Mouse (Mus musculus) kidney, embryonic 14.5 days (tissue): ENCODE results near the gene Prnp. TPM values are rescaled to one million over a fixed set of nuclear protein-coding genes. Genes with fewer than 3 reads are reported as not detected.

Experiments
- ATAC-seq: fragments of 200-750 bp; cut with Nextera tagmentation; 2 replicates; pipeline ENCODE4 v1.8.0; 2017; ENCODE audit warnings: moderate number of reproducible peaks, mild to moderate bottlenecking, moderate TSS enrichment, moderate library complexity; ENCODE audit not compliant: low FRiP score, low TSS enrichment
- H3K27ac ChIP-seq: fragments of 300-500 bp; sonication (generic); 2 replicates; pipeline ENCODE4 v1.5.1; 2014; ENCODE audit warnings: low read depth, mild to moderate bottlenecking, low read length, moderate library complexity, mixed read lengths
- H3K27me3 ChIP-seq: fragments of 300-500 bp; sonication (generic); 2 replicates; pipeline ENCODE4 v1.6.1; 2014; ENCODE audit warnings: mild to moderate bottlenecking, low read length; ENCODE audit not compliant: control insufficient read depth, insufficient read depth
- H3K36me3 ChIP-seq: fragments of 300-500 bp; sonication (generic); 2 replicates; pipeline ENCODE4 v1.6.1; 2014; ENCODE audit warnings: low read length, mixed read lengths; ENCODE audit not compliant: control insufficient read depth, insufficient read depth
- H3K4me1 ChIP-seq: fragments of 300-500 bp; sonication (generic); 2 replicates; pipeline ENCODE4 v1.6.1; 2014; ENCODE audit warnings: low read length, mixed read lengths; ENCODE audit not compliant: control insufficient read depth, insufficient read depth
- H3K4me2 ChIP-seq: fragments of 300-500 bp; sonication (generic); replicated peaks from 2 replicates; pipeline ENCODE4 v1.6.1; 2014; ENCODE audit warnings: low read depth, mild to moderate bottlenecking, low read length
- H3K4me3 ChIP-seq: fragments of 300-500 bp; sonication (generic); 2 replicates; pipeline ENCODE4 v1.5.1; 2014; ENCODE audit warnings: mild to moderate bottlenecking, low read length
- H3K9ac ChIP-seq: fragments of 300-500 bp; sonication (generic); 2 replicates; pipeline ENCODE4 v1.6.1; 2014; ENCODE audit warnings: low read depth, mild to moderate bottlenecking, low read length, moderate library complexity
- H3K9me3 ChIP-seq: fragments of 300-500 bp; sonication (generic); 2 replicates; pipeline ENCODE4 v1.6.1; 2016; ENCODE audit warnings: low read length; ENCODE audit not compliant: control insufficient read depth
- WGBS: fragments of 180-500 bp; shearing (Covaris S2); extraction: QIAGEN DNeasy Blood & Tissue Kit; methylation state at CpG from one replicate; pipeline ENCODE4 v1.1.7; 2014; 5-methylcytosine and 5-hydroxymethylcytosine counted together
- polyA plus RNA-seq: library from polyadenylated mRNA; unstranded; fragments of >200 nt; fragmentation: Nextera tagmentation; extraction: Ambion mirVana; gene quantifications from 2 replicates; pipeline ENCODE4 v1.2.1, GENCODE M21; 2014

Gene Prnp
- polyA plus RNA-seq, 1 experiment from 2014 or later: 23.1 TPM

DNA sequence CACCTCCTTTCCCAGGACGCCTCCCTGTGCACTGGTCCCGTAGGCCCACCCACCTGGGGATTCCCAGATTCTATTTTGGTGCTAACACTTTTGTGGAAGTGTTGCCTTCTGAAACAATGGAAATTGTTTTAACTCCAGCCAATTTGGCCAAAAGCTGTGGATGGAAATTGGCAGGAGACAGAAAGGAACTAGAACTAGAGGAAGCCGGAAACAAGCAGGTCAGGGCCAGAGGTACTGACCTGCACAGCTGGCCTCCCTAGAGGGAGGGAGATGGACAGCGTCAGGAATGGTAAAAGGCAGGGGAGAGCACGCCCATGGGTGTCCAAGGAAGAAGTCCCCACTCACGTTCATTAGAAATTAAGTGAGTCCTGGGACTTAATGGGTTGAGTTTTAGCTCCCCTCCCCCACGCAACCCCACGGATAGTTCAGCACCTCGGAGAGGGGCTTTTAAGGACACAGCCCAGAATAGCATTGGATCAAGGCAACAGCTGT lies 48.0 kb downstream of the Prnp start:
- H3K4me3 ChIP-seq: no peak overlapping the region
- no peaks in the 10 kb centered on the region for H3K36me3 ChIP-seq
- H3K4me2 ChIP-seq: no peak overlapping the region
- 47% methylated on average over 9 of the region's 9 CpGs for WGBS
- H3K4me1 ChIP-seq: 0 out of 2 replicates have a peak, but pooled peaks cover 3% of the 10 kb centered on the region
- no peak overlapping the region for H3K9ac ChIP-seq
- H3K27ac ChIP-seq: no peak overlapping the region
- ATAC-seq: no peak
- H3K9me3 ChIP-seq: no peaks in the 10 kb centered on the region
- H3K27me3 ChIP-seq: peaks cover 14% of the 10 kb centered on the region; the same call in 1 of the 2 replicates

DNA sequence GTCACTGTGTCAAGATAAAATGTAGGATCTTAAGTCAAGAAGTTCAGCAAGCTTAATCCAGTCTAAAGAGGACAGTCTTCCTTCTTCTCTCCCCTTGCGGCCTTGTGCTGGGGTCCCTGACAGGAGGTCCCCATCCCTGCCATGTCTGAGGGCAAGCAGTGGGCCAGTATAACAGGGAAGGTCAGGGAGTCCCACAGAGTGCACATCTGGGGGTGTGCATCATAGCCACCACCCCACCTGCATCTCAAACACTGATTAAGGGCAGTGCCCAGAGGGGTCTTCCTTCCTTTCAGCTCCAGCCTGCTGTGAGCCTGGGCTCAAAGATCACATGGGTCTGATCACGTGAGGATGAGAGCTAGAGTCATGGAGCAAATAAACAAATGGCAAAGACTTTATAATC lies 51.9 kb downstream of the Prnp start:
- 81% methylated on average over 2 of the region's 2 CpGs for WGBS

DNA sequence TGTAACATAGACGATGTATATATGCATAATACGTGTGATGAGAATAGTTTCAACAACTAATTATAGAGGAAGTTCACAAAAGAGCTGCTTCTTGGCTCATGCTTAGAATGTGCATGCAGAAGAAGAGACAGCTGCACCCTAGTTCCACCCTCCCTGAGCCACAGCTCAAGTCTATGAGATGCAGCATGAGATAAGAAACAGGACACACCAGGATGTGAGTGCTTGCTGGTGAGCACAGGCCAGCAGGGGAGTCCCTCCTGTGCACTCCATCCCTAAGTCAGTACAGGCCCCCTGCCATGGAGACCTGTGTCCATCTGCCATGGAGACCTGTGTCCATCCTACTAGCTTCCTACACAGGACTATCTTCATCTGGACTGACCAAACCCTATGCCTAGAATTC lies 60.9 kb downstream of the Prnp start:
- WGBS: 91% methylated on average over 2 of the region's 2 CpGs
- H3K9me3 ChIP-seq: no peaks in the 10 kb centered on the region
- no peaks in the 10 kb centered on the region for H3K4me1 ChIP-seq
- no peak overlapping the region for H3K4me2 ChIP-seq
- H3K27ac ChIP-seq: no peak overlapping the region
- no peaks in the 10 kb centered on the region for H3K36me3 ChIP-seq
- no peak overlapping the region for H3K9ac ChIP-seq
- no peak overlapping the region for H3K4me3 ChIP-seq
- ATAC-seq: no peak
- H3K27me3 ChIP-seq: no peaks in the 10 kb centered on the region

More for the DNA sequence above, 51.9 kb downstream of the Prnp start:
- no peaks in the 10 kb centered on the region for H3K4me1 ChIP-seq
- H3K4me2 ChIP-seq: no peak overlapping the region
- no peaks in the 10 kb centered on the region for H3K36me3 ChIP-seq
- ATAC-seq: no peak
- H3K9ac ChIP-seq: no peak overlapping the region
- no peaks in the 10 kb centered on the region for H3K9me3 ChIP-seq
- no peak overlapping the region for H3K4me3 ChIP-seq
- H3K27ac ChIP-seq: no peak overlapping the region
- no peaks in the 10 kb centered on the region for H3K27me3 ChIP-seq

DNA sequence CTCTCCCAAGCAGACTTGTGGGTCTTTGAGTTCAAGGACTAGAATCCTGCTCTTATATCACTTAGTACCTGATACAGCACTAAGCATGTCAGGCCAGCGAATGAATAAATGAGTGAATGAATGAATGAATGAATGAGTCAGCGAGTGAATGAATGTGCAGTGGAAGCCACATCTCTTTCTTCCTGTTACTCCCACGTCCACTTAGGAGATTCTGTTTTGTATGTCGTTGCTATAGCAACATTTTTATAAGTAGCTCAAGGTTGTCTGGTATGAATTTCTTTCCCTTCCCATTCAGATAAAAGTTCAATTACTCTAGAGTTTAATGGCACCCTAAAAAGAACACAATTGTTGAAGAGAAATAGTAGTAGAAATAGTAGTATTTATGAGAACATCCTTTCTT lies 61.4 kb downstream of the Prnp start:
- Histone ChIP-seq H3K9me3 (no peaks in the 10 kb centered on the region), H3K4me3 (no peak overlapping the region), H3K4me2 (no peak overlapping the region), H3K27ac (no peak overlapping the region), H3K9ac (no peak overlapping the region), H3K4me1 (no peaks in the 10 kb centered on the region), H3K27me3 (no peaks in the 10 kb centered on the region), H3K36me3 (no peaks in the 10 kb centered on the region)
- 86% methylated on average over 4 of the region's 4 CpGs for WGBS
- no peak for ATAC-seq

DNA sequence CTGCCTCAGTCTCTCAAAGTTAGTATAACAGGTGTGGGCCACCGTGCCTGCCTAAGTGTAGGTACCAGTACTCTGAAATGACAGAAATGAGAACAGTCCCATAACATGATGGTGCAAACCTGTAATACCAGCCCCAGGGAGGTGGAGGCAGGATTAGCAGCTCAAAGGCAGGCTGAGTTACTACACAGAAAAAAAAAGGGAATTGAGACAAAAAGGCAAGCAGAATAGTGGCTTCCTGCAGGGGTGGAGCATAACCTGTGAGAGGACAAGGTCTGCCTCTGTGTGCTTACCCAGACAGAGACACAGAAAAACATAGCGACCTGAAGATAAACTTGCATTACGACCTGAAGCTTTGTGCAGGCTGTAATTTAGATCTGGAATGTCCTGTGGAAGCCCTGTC lies 66.9 kb downstream of the Prnp start:
- H3K27me3 ChIP-seq: no peaks in the 10 kb centered on the region
- 76% methylated on average over 3 of the region's 3 CpGs for whole genome bisulfite sequencing
- no peak overlapping the region for H3K9ac ChIP-seq
- no peak overlapping the region for H3K27ac ChIP-seq
- no peaks in the 10 kb centered on the region for H3K36me3 ChIP-seq
- ATAC-seq: no peak
- H3K9me3 ChIP-seq: peaks cover 8% of the 10 kb centered on the region; the same call in 1 of the 2 replicates
- H3K4me2 ChIP-seq: no peak overlapping the region
- H3K4me1 ChIP-seq: no peaks in the 10 kb centered on the region
- no peak overlapping the region for H3K4me3 ChIP-seq

GRCm38 (mm10) chr2:131980866-131981265 lies 71.1 kb downstream of the Prnp start:
- Histone ChIP-seq H3K9ac (no peak overlapping the region), H3K4me2 (no peak overlapping the region), H3K36me3 (no peaks in the 10 kb centered on the region), H3K4me1 (no peaks in the 10 kb centered on the region), H3K27ac (no peak overlapping the region), H3K27me3 (no peaks in the 10 kb centered on the region), H3K4me3 (no peak overlapping the region), H3K9me3 (peaks cover 8% of the 10 kb centered on the region; the same call in 1 of the 2 replicates)
- ATAC-seq: peak; percentile 60
- 49% methylated on average over 9 of the region's 9 CpGs for WGBS

DNA sequence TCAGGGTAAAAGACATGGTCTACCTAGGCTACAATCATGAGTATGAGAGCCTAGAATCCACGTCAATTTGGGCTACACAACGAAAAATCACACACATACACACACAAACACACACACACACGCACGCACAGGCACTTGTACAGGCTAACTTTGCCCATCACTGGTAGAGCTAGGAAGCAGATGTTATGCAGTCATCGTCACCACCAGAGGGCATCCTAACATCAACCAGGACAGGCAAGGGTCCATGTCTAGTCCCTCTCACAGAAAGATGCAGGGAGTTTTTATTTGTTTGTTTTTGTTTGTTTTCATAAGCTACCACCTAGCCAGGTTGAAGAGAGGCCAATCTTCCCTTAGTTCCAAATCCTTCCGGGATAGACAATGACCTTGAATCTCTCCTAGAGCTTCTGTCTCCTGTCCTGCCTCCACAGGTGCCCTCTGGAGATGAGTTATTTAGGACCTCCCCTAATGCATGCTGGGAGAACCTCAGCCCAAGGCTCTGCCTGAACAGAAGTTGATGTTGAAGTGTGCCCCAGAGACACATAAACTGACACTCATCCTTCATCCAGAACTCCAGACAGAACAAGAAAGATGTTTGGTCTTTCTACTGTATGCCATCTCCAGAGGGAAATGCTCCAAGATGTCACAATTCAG lies 72.9 kb downstream of the Prnp start:
- no peak overlapping the region for H3K4me3 ChIP-seq
- H3K27ac ChIP-seq: no peak overlapping the region
- H3K4me1 ChIP-seq: no peaks in the 10 kb centered on the region
- peak; percentile 83 for ATAC-seq
- H3K36me3 ChIP-seq: no peaks in the 10 kb centered on the region
- no peak overlapping the region for H3K9ac ChIP-seq
- peaks cover 3% of the 10 kb centered on the region; the same call in 1 of the 2 replicates for H3K9me3 ChIP-seq
- 24% methylated on average over 6 of the region's 6 CpGs for WGBS
- H3K4me2 ChIP-seq: no peak overlapping the region
- H3K27me3 ChIP-seq: no peaks in the 10 kb centered on the region

GRCm38 (mm10) chr2:131987950-131988349 lies 78.2 kb downstream of the Prnp start:
- 45% methylated on average over 3 of the region's 3 CpGs for WGBS
- Histone ChIP-seq H3K9ac (no peak overlapping the region), H3K27me3 (no peaks in the 10 kb centered on the region), H3K4me3 (no peak overlapping the region), H3K9me3 (no peaks in the 10 kb centered on the region), H3K4me1 (no peaks in the 10 kb centered on the region), H3K36me3 (no peaks in the 10 kb centered on the region), H3K27ac (no peak overlapping the region), H3K4me2 (no peak overlapping the region)
- no peak for ATAC-seq
